Mouse (Mus musculus): Measurements from ENCODE around the gene Cebpg. TPM values are rescaled to one million over a fixed set of nuclear protein-coding genes. Genes with fewer than 3 reads are reported as not detected.

Gene Cebpg
- polyA plus RNA-seq, 1 experiment from 2014 or later, result 28.0 TPM

GRCm38 (mm10) chr7:35029648-35030047 is 26.7 kb downstream of the Cebpg start:
- Histone ChIP-seq H3K36me3 (peaks cover 22% of the 10 kb centered on the region), H3K27me3 (replicated peaks) (no peaks in the 10 kb centered on the region), H3K9me3 (replicated peaks) (no peaks in the 10 kb centered on the region), H3K27ac (no peak overlapping the region), H3K4me1 (peaks cover 25% of the 10 kb centered on the region), H3K4me2 (no peak overlapping the region), H3K9ac (no peak overlapping the region), H3K4me3 (no peak overlapping the region)
- no peak for ATAC-seq
- 84% methylated on average over 3 of the region's 3 CpGs for WGBS (ENCODE audit: insufficient replicate concordance)

GRCm38 (mm10) chr7:35029228-35029627 is 27.1 kb downstream of the Cebpg start:
- Histone ChIP-seq H3K4me1 (peaks cover 23% of the 10 kb centered on the region), H3K4me3 (no peak overlapping the region), H3K36me3 (peaks cover 19% of the 10 kb centered on the region), H3K27me3 (replicated peaks) (no peaks in the 10 kb centered on the region), H3K4me2 (no peak overlapping the region), H3K27ac (no peak overlapping the region), H3K9ac (no peak overlapping the region), H3K9me3 (replicated peaks) (no peaks in the 10 kb centered on the region)
- 53% methylated on average over 5 of the region's 5 CpGs for WGBS (ENCODE audit: insufficient replicate concordance)
- no peak for ATAC-seq

- H3K4me2 ChIP-seq, result no peak overlapping the region
- H3K27ac ChIP-seq, result no peak overlapping the region
- no peaks in the 10 kb centered on the region for H3K9me3 ChIP-seq (replicated peaks)
- H3K4me1 ChIP-seq, result peaks cover 23% of the 10 kb centered on the region
- ATAC-seq, result no peak
- H3K4me3 ChIP-seq, result no peak overlapping the region
- H3K9ac ChIP-seq, result no peak overlapping the region
- 58% methylated on average over 16 of the region's 16 CpGs for WGBS (ENCODE audit: insufficient replicate concordance)
- H3K36me3 ChIP-seq, result peaks cover 17% of the 10 kb centered on the region
- no peaks in the 10 kb centered on the region for H3K27me3 ChIP-seq (replicated peaks)
Measured at GRCm38 (mm10) chr7:35028559-35028958, 27.8 kb downstream of the Cebpg start.

- Histone ChIP-seq H3K4me2 (no peak overlapping the region), H3K36me3 (peaks cover 16% of the 10 kb centered on the region), H3K4me3 (no peak overlapping the region), H3K9me3 (replicated peaks) (no peaks in the 10 kb centered on the region), H3K4me1 (peaks cover 23% of the 10 kb centered on the region), H3K9ac (no peak overlapping the region), H3K27ac (no peak overlapping the region), H3K27me3 (replicated peaks) (no peaks in the 10 kb centered on the region)
- no peak for ATAC-seq
- WGBS (ENCODE audit: insufficient replicate concordance), result 74% methylated on average over 9 of the region's 9 CpGs
Measured at GRCm38 (mm10) chr7:35027801-35028420, 28.5 kb downstream of the Cebpg start.

- Histone ChIP-seq H3K9ac (no peak overlapping the region), H3K9me3 (replicated peaks) (no peaks in the 10 kb centered on the region), H3K4me3 (no peak overlapping the region), H3K4me1 (peaks cover 23% of the 10 kb centered on the region), H3K36me3 (peaks cover 9% of the 10 kb centered on the region), H3K27me3 (replicated peaks) (no peaks in the 10 kb centered on the region), H3K27ac (no peak overlapping the region), H3K4me2 (no peak overlapping the region)
- no peak for ATAC-seq
- WGBS (ENCODE audit: insufficient replicate concordance), result 52% methylated on average over 3 of the region's 3 CpGs
Measured at GRCm38 (mm10) chr7:35026838-35027291, 29.5 kb downstream of the Cebpg start.

GRCm38 (mm10) chr7:35026276-35026630 is 30.1 kb downstream of the Cebpg start:
- no peak overlapping the region for H3K27ac ChIP-seq
- WGBS (ENCODE audit: insufficient replicate concordance), result 69% methylated on average over 4 of the region's 4 CpGs
- ATAC-seq, result no peak
- H3K9ac ChIP-seq, result no peak overlapping the region
- peaks cover 23% of the 10 kb centered on the region for H3K4me1 ChIP-seq
- H3K36me3 ChIP-seq, result peaks cover 9% of the 10 kb centered on the region
- H3K4me2 ChIP-seq, result no peak overlapping the region
- H3K27me3 ChIP-seq (replicated peaks), result no peaks in the 10 kb centered on the region
- H3K9me3 ChIP-seq (replicated peaks), result no peaks in the 10 kb centered on the region
- H3K4me3 ChIP-seq, result no peak overlapping the region

GRCm38 (mm10) chr7:35025409-35026275 is 30.7 kb downstream of the Cebpg start:
- peaks cover 23% of the 10 kb centered on the region for H3K4me1 ChIP-seq
- WGBS (ENCODE audit: insufficient replicate concordance), result 46% methylated on average over 5 of the region's 5 CpGs
- H3K27me3 ChIP-seq (replicated peaks), result no peaks in the 10 kb centered on the region
- no peak overlapping the region for H3K9ac ChIP-seq
- ATAC-seq, result peak; percentile 49
- H3K9me3 ChIP-seq (replicated peaks), result no peaks in the 10 kb centered on the region
- H3K36me3 ChIP-seq, result peaks cover 11% of the 10 kb centered on the region; the same call in 1 of the 2 replicates
- no peak overlapping the region for H3K4me3 ChIP-seq
- H3K27ac ChIP-seq, result no peak overlapping the region
- no peak overlapping the region for H3K4me2 ChIP-seq

- Histone ChIP-seq H3K4me3 (no peak overlapping the region), H3K27me3 (replicated peaks) (no peaks in the 10 kb centered on the region), H3K4me2 (no peak overlapping the region), H3K27ac (no peak overlapping the region), H3K36me3 (peaks cover 11% of the 10 kb centered on the region; the same call in 1 of the 2 replicates), H3K4me1 (peaks cover 19% of the 10 kb centered on the region), H3K9me3 (replicated peaks) (no peaks in the 10 kb centered on the region), H3K9ac (no peak overlapping the region)
- ATAC-seq, result no peak
- 47% methylated on average over 1 of the region's 1 CpGs for WGBS (ENCODE audit: insufficient replicate concordance)
Measured at GRCm38 (mm10) chr7:35024426-35024825, 31.9 kb downstream of the Cebpg start.

- no peak overlapping the region for H3K9ac ChIP-seq
- H3K4me2 ChIP-seq, result no peak overlapping the region
- whole genome bisulfite sequencing (ENCODE audit: insufficient replicate concordance), result 61% methylated on average over 4 of the region's 4 CpGs
- peaks cover 11% of the 10 kb centered on the region; the same call in 1 of the 2 replicates for H3K36me3 ChIP-seq
- no peak overlapping the region for H3K27ac ChIP-seq
- H3K27me3 ChIP-seq (replicated peaks), result no peaks in the 10 kb centered on the region
- no peaks in the 10 kb centered on the region for H3K9me3 ChIP-seq (replicated peaks)
- ATAC-seq, result no peak
- H3K4me3 ChIP-seq, result no peak overlapping the region
- H3K4me1 ChIP-seq, result peaks cover 13% of the 10 kb centered on the region
Measured at GRCm38 (mm10) chr7:35023251-35023650, 33.1 kb downstream of the Cebpg start.

- Histone ChIP-seq H3K36me3 (peaks cover 11% of the 10 kb centered on the region; the same call in 1 of the 2 replicates), H3K9ac (no peak overlapping the region), H3K9me3 (replicated peaks) (no peaks in the 10 kb centered on the region), H3K4me1 (no peaks in the 10 kb centered on the region), H3K27ac (no peak overlapping the region), H3K4me3 (no peak overlapping the region), H3K27me3 (replicated peaks) (no peaks in the 10 kb centered on the region), H3K4me2 (no peak overlapping the region)
- WGBS (ENCODE audit: insufficient replicate concordance), result 83% methylated on average over 10 of the region's 10 CpGs
- no peak for ATAC-seq
Measured at GRCm38 (mm10) chr7:35021365-35021764, 35.0 kb downstream of the Cebpg start.

GRCm38 (mm10) chr7:35015252-35015651 is 41.1 kb downstream of the Cebpg start:
- Histone ChIP-seq H3K4me2 (no peak overlapping the region), H3K4me3 (no peak overlapping the region), H3K36me3 (no peaks in the 10 kb centered on the region), H3K27ac (no peak overlapping the region), H3K9ac (no peak overlapping the region), H3K27me3 (replicated peaks) (no peaks in the 10 kb centered on the region), H3K4me1 (no peaks in the 10 kb centered on the region), H3K9me3 (replicated peaks) (no peaks in the 10 kb centered on the region)
- no peak for ATAC-seq
- WGBS (ENCODE audit: insufficient replicate concordance), result 73% methylated on average over 2 of the region's 2 CpGs

- no peaks in the 10 kb centered on the region for H3K9me3 ChIP-seq (replicated peaks)
- no peak for ATAC-seq
- no peaks in the 10 kb centered on the region for H3K4me1 ChIP-seq
- 79% methylated on average over 9 of the region's 9 CpGs for WGBS (ENCODE audit: insufficient replicate concordance)
- no peak overlapping the region for H3K9ac ChIP-seq
- no peak overlapping the region for H3K27ac ChIP-seq
- no peaks in the 10 kb centered on the region for H3K27me3 ChIP-seq (replicated peaks)
- H3K36me3 ChIP-seq, result no peaks in the 10 kb centered on the region
- no peak overlapping the region for H3K4me3 ChIP-seq
- H3K4me2 ChIP-seq, result no peak overlapping the region
Measured at GRCm38 (mm10) chr7:35013228-35013627, 43.1 kb downstream of the Cebpg start.

Measured in liver, embryonic 12.5 days (tissue).